Mouse (Mus musculus) left cerebral cortex, adult 2 months (tissue): ENCODE results near the gene Tapbpl. TPM values are rescaled to one million over a fixed set of nuclear protein-coding genes. Genes with fewer than 3 reads are reported as not detected.

Experiments used
- DNase-seq, 2 experiments: peaks; one replicate each; pipeline ENCODE4 v3.0.0; 2021 to 2022; ENCODE audit warnings: low spot score in 2 of 2, mixed read lengths in 1 of 2; ENCODE audit errors: extremely low spot score in 1 of 2
- H3K27ac ChIP-seq: fragments of 200-600 bp; 2 replicates; pipeline ENCODE4 v1.8.1; 2022
- H3K4me3 ChIP-seq: fragments of 200-600 bp; 2 replicates; pipeline ENCODE4 v1.8.1; 2022
- CTCF ChIP-seq: fragments of 200-600 bp; IDR thresholded peaks from 2 replicates; pipeline ENCODE4 v1.8.1; 2022; ENCODE audit warnings: antibody characterized with exemption, mild to moderate bottlenecking, moderate library complexity
- intact Hi-C: fragments of 180-260 bp; cut with DNase I; formaldehyde crosslinking; loops from one replicate; pipeline ENCODE4 v1.15.1; 2025
- total RNA-seq, 2 experiments: library from RNA; stranded (reverse); gene quantifications; 2 replicates each; pipeline ENCODE4 v1.2.3; 2021

Tapbpl gene
- total RNA-seq, 2 experiments from 2014 or later = 5.0 to 6.0 TPM

GRCm38 (mm10) chr6:125218963-125219362 lies 12.7 kb downstream of the Tapbpl start:
- intact Hi-C loops = loop anchor here (1.0 to 5.0 kb wide), 2 partner anchors 52 to 1423 kb away; no protein-coding TSS in a partner anchor
- H3K4me3 ChIP-seq = no peak overlapping the region
- DNase-seq = peak; percentile 60 to 64
- TF ChIP-seq CTCF = peak; percentile 90
- H3K27ac ChIP-seq = no peak overlapping the region

GRCm38 (mm10) chr6:125217899-125218298 lies 13.8 kb downstream of the Tapbpl start:
- intact Hi-C loops = loop anchor here (5.0 kb wide), 1 partner anchor 1424 kb away; no protein-coding TSS in a partner anchor
- Histone ChIP-seq H3K27ac (no peak overlapping the region), H3K4me3 (peak overlapping the region; percentile 3; the same call in 1 of the 2 replicates)
- DNase-seq = no peak
- TF ChIP-seq CTCF = no peak

GRCm38 (mm10) chr6:125216898-125217297 lies 14.8 kb downstream of the Tapbpl start:
- DNase-seq = no peak
- TF ChIP-seq CTCF = no peak
- intact Hi-C loops = loop anchor here (5.0 kb wide), 1 partner anchor 1425 kb away; no protein-coding TSS in a partner anchor
- Histone ChIP-seq H3K4me3 (peak overlapping the region; percentile 95), H3K27ac (no peak overlapping the region; the same call in 1 of the 2 replicates)

- peak within 1 kb of the TSS; percentile 93 for H3K27ac ChIP-seq
- intact Hi-C loops = loop anchor here (1.0 to 5.0 kb wide), 3 partner anchors 23 to 1427 kb away; no protein-coding TSS in a partner anchor
- peak within 1 kb of the TSS; percentile 95 for H3K4me3 ChIP-seq
- DNase-seq = peak; percentile 92
- TF ChIP-seq CTCF = no peak; the same call in 1 of the 2 replicates
These were observed 16.3 kb downstream of the Tapbpl start, which contains the start of gene Vamp1 for GRCm38 (mm10) chr6:125215148-125215954. TSS of gene Vamp1 (plus strand) at chr6:125215551.

GRCm38 (mm10) chr6:125213715-125214114 lies 17.9 kb downstream of the Tapbpl start:
- intact Hi-C loops = loop anchor here (2.0 kb wide), 1 partner anchor 21 kb away; no protein-coding TSS in a partner anchor
- TF ChIP-seq CTCF = no peak
- DNase-seq = peak in 1 of 2 experiments; percentile 10
- Histone ChIP-seq H3K4me3 (no peak overlapping the region), H3K27ac (no peak overlapping the region)

GRCm38 (mm10) chr6:125213129-125213528 lies 18.5 kb downstream of the Tapbpl start:
- DNase-seq = peak in 1 of 2 experiments; percentile 4
- Histone ChIP-seq H3K27ac (no peak overlapping the region), H3K4me3 (no peak overlapping the region)
- intact Hi-C loops = no loop called here
- no peak for TF ChIP-seq CTCF

GRCm38 (mm10) chr6:125212621-125213020 lies 19.0 kb downstream of the Tapbpl start:
- no peak for TF ChIP-seq CTCF
- Histone ChIP-seq H3K4me3 (no peak overlapping the region), H3K27ac (no peak overlapping the region)
- no peak for DNase-seq
- intact Hi-C loops = no loop called here

GRCm38 (mm10) chr6:125210436-125210835 lies 21.2 kb downstream of the Tapbpl start:
- intact Hi-C loops = no loop called here
- no peak for DNase-seq
- peak; percentile 4; the same call in 1 of the 2 replicates for TF ChIP-seq CTCF

GRCm38 (mm10) chr6:125197166-125197565 lies 34.5 kb downstream of the Tapbpl start:
- intact Hi-C loops = no loop called here
- no peak for TF ChIP-seq CTCF
- DNase-seq = no peak
- H3K4me3 ChIP-seq = no peak overlapping the region
- no peak overlapping the region for H3K27ac ChIP-seq

More at GRCm38 (mm10) chr6:125210436-125210835, 21.2 kb downstream of the Tapbpl start:
- H3K4me3 ChIP-seq = no peak overlapping the region
- H3K27ac ChIP-seq = no peak overlapping the region

- Histone ChIP-seq H3K27ac (no peak overlapping the region), H3K4me3 (no peak overlapping the region)
- intact Hi-C loops = no loop called here
- no peak for DNase-seq
- no peak for TF ChIP-seq CTCF
These were observed 35.4 kb downstream of the Tapbpl start for GRCm38 (mm10) chr6:125196301-125196700.

GRCm38 (mm10) chr6:125195541-125196075 lies 36.1 kb downstream of the Tapbpl start:
- DNase-seq = no peak
- H3K27ac ChIP-seq = 0 out of 2 replicates have a peak overlapping the region, but pooled peaks have one; percentile 11
- no peak for TF ChIP-seq CTCF
- no peak overlapping the region for H3K4me3 ChIP-seq
- intact Hi-C loops = no loop called here

GRCm38 (mm10) chr6:125193390-125193789 lies 38.3 kb downstream of the Tapbpl start:
- intact Hi-C loops = loop anchor here (2.0 kb wide), 1 partner anchor 21 kb away; the partner anchor contains the start of gene Vamp1
- Histone ChIP-seq H3K4me3 (no peak overlapping the region), H3K27ac (no peak overlapping the region)
- DNase-seq = no peak
- TF ChIP-seq CTCF = no peak
